Mouse (Mus musculus) gastrocnemius, postnatal 14 days (tissue): Measurements from ENCODE around the gene Gm49380. TPM values are rescaled to one million over a fixed set of nuclear protein-coding genes. Genes with fewer than 3 reads are reported as not detected.

Source experiments
- DNase-seq: peaks from one replicate; pipeline ENCODE4 v3.0.0; 2021; ENCODE audit warnings: mixed read lengths
- intact Hi-C: fragments of 180-260 bp; cut with DNase I; formaldehyde crosslinking; loops from one replicate; pipeline ENCODE4 v1.15.1; 2025; ENCODE audit warnings: low total_unique reads
- total RNA-seq, 2 experiments: library from RNA; stranded (reverse); gene quantifications; 2 replicates each; pipeline ENCODE4 v1.2.3; 2021

The Gm49380 gene
- total RNA-seq, 2 experiments from 2014 or later, result 0.23 to 1.2 TPM

DNA sequence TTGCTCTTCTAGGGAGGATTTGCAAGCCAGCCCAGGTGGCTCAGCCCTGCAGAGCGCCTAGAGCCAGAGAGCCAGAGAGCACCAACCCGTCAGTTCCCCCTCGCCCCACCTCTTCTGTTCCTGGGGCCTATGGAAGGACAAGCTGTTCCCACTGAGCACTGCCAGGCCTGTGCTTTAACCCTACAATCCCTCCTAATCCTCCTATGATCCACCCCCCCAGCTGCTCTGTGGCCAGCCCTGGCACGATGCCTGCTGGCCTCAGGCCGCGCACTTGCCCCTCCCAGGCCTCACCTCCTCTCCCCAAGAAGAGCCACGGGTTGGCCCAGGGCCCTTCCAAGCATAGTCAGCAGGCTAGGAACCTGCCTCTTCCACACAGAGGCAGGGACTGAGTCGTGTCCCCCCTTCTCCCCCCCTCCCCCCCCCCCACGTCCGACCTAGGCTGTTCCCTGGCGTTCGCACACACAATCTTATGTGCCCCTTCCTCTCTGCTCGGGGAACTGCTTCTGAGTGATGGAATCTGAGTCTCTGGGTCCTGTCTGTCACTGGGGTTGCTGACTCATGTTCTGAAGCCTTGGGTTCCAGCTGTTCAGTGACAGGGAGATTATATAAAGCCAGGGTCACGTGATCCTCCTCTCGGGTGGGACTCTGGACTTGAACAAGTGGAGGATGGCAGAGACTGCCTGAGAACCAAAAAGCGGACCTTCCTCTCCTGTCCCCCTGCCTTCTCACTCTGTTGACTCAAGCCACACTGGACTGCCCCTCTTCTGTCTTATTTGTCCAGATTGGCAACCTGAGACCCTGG lies 34.1 kb downstream of the Gm49380 start:
- intact Hi-C loops, result no loop called here
- DNase-seq, result peak; percentile 89

DNA sequence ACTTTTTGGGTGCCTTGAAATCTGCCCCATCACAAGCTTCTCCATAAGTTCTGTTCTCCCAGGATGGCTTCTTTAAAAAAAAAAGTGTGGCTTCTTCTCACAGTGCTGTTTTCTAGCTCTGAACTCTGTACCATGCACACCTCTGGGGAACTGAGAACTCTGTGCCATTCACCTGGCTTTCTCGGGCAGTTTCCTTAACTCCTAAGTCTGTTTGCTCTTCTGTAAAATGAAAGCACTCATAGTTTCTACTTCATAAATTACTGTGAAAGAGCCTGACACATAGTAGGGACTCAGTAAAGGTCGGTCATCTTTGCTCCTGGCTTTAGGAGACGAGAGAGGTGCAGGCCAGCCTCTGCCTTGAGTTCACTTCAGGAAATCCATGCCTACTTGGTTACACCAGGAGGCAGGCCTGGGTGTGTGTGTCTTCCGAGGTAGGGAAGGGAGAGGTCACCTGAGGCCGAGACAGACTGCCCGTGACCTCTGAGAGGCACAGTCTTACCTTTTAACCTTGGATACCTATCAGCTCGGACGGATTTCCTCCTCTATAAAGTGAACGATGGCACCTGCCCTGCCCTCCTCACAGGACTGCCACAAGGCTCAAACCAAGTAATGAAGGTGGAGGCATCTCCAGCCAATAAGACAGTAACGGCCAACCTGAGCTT lies 35.0 kb downstream of the Gm49380 start:
- no peak for DNase-seq
- intact Hi-C loops, result no loop called here

DNA sequence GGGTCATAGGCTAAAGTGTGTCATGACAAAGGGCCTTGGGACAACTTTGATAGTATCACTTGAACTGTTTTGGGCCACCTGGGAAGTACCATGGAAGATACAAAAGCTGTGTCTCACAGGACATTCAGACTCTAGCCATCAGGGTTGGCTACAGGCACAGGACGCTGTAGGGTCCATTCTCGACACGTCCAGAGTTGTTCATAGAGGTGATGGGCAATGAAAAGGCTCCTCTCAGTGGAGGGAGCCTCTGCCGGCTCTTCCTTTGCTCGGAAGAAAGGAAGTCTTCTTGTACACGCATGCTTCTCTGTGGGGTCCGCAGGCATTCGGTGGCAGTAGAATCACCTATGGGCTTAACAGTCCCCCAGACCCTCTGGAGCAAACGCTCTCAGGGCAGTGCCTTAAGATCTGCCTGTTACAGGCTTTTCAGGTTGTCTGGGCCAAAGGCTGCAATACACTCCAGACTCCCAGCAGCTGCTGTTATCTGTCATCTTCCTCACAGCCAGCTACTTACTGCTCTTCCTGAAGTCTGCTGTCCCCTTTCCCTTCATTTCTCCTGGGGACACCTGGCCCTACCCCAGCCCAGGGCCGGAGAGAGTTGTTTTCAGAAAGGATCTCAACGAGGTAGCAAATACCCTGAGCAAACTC lies 35.9 kb downstream of the Gm49380 start:
- intact Hi-C loops, result no loop called here

DNA sequence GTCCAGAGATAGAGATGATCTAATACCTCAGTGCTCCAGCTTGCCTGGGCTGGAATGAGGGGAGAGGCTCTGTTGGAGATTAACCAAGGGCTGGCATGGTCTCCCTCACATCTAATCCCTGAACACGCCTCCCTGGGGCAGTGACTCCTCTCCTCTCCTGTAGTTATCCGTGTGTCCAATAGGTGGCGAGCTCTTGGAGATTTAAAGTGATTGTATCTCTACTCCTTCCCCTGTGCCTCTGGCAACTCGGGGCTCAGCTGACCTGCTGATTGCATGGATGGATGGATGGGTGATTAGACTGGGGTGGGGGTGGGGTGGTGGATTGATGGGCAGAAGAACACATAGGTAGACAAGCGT lies 36.6 kb downstream of the Gm49380 start:
- intact Hi-C loops, result no loop called here
- DNase-seq, result peak; percentile 86

More for the DNA sequence above, 35.9 kb downstream of the Gm49380 start:
- no peak for DNase-seq

DNA sequence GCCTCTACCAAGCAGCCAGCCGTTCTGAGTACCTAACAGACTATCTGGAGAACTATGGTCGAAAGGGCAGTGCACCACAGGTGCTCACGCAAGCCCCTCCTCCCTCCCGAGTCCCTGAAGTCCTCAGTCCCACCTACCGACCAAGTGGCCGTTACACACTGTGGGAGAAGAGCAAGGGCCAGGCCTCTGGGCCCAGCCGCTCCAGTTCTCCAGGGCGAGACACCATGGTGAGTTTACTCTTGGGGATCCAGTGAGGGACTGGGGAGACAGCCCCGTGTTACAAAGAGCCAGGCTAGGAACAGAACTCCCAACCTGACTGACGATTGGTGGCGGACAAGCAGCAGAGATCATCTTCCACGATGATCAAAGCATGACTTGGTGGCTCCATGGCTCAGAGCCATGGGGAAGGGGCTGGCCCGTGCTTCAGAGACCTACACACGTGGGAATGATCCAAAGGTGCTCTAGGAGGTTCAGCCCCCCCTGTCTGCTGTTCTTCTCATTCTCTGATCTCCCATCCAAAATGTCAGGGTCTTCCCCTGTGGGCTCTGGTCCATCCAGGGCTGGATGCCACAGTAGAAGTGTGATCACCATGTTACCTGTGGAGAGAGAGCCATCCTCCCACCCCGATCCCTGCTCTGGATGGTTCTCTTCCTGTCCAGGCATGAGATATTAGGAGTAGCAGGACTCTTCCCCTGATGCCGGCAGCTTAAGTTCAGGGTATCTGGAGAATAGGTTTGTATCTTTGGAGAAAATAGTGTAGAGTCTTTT lies 37.1 kb downstream of the Gm49380 start:
- intact Hi-C loops, result no loop called here
- no peak for DNase-seq

DNA sequence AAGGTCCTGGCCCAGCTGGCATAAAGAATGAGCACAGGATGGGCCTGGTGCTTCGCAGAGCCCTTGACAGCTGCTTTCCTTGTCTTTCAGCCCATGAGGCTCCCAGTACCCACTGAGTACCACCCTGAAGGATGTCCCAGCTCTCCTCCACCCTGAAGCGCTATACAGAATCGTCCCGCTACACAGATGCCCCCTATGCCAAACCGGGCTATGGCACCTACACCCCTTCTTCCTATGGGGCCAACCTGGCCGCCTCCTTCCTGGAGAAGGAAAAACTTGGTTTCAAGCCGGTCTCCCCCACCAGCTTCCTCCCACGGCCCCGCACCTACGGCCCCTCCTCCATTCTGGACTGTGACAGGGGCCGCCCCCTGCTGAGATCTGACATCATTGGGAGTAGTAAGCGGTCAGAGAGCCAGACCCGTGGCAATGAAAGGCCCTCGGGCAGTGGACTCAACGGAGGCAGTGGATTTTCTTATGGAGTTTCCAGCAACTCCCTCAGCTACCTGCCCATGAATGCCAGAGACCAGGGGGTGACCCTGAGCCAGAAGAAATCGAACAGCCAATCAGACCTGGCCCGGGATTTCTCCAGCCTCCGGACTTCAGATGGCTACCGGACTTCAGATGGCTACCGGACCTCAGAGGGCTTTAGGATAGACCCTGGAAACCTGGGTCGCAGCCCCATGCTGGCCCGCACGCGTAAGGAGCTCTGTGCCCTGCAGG lies 37.9 kb downstream of the Gm49380 start:
- intact Hi-C loops, result no loop called here
- DNase-seq, result no peak

DNA sequence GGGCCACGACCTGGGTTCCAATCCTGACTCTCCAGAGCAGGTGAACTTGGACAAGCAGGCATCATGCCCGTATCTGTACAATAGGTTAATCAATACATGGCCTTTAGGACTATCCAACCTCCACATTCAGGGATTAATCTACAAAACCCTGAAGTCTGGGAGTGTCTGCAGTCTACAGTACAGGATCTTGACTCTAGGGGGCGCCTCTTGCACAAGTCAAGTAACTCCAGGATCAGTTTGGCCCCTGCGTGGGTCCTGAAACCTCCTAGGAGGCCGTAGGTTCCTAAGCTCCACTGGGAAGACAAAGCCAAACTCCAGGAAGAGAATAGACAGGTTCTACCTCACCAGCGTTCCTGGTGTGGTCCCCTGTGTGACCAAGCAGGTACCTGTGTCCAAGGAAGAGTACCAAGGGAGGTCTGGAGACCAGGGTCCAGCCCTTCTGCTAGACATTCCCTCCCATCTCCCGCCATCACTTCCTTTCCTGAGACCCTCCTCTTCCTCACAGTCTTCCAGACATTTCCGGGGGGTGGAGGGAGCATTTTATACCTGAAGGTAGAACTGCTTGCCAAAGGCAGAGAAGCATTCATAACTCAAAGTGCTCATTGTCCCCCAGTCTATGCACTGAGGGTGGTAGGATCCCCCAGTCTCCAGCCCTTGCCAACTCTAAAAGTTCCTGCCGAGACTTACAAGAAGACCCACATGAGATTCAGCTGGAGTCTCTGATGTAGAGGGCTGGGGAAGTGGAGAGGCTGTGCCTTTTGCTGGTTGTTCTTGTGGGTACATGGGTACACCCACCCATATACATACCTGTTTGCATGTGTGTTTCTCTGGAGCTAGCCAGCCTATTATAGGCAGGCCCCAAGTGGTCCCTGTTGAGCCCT lies 38.7 kb downstream of the Gm49380 start:
- intact Hi-C loops, result no loop called here
- DNase-seq, result no peak

DNA sequence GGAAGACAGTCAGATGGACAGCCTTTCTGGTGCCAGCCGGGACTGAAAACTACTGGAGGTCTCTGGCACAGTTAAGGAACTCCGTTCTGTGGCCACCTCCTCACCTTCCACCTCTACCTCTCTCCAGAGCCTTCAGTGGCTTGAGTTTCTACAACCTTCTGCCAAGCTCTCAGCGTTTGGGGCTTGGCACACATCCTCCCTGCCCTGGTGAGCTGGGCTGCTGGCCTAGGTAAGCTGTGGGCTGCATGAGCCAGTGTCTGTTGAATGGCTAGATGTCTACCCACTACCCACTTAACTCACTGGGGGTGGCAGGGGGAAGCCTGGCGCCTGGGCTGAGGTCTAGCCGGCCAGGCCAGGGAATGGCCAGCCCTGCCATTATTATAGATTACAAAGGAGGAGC lies 40.2 kb downstream of the Gm49380 start:
- intact Hi-C loops, result no loop called here
- no peak for DNase-seq

DNA sequence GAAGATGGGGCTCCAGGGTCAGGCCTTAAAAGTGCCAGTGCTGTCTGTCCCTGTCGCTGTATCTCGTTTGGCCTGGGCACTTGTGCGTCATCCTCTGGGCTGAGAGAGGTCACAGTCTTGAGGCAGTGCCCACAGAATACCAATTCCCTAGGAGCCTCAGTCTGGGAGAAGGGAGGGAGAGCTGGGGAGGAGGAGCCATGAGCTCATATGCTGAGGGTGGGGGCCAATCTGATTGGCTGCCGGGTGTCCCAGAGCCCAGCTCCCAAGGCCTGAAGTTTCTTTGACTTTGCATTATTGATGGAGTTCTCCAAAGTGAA lies 40.7 kb downstream of the Gm49380 start:
- peak; percentile 63 for DNase-seq
- intact Hi-C loops, result no loop called here

DNA sequence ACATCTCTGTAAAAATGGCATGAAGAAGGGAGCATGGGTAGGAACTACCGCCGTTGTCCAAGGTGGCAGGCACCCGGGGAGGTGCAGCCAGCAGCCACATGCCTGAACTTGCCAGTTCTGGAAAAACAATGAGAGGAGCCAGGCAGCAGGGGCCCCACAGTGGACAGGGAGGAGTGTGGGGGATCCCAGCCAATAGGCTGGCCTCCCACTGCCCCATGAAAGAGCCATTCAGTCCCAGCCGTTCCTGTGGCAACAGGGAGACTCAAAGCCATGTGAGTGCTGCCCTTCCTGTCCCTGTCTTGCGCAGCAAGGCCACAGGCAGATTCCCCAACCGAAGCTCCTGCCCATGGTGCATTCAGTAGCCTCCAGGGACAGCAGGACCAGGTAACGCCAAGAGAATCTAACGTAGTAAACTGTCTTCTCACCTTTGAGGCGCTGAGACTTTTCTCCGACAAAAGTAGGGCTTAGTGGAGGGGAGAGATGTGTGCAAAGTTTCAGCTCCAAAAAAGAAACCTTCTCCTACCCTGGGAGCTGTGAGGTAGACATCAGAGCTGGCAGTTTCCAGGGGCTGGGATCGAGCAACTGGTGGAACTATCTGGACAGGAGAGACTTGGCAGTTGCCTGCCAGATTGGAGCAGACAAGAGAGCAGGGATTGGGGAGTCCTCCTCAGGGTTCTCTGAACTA lies 41.2 kb downstream of the Gm49380 start:
- no peak for DNase-seq
- intact Hi-C loops, result no loop called here

DNA sequence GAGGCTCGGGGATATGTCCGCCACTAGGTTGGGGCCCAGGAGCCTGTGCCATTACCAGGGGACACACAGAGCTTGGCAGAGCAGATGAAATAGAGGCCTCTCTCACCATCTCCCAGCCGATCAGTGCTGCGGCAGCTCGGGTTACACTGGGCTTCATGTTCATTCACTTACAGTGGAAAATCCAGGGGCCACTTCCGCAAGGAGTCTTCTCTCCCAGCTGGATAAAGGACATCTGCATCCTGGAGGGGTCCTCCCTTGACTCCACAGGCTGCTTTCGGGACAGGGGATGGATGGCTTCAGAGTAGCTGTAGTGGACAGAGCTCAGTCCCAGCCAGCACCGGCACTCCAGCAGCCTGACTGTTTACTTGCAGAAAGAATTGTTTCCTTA lies 42.5 kb downstream of the Gm49380 start:
- no peak for DNase-seq
- intact Hi-C loops, result no loop called here

DNA sequence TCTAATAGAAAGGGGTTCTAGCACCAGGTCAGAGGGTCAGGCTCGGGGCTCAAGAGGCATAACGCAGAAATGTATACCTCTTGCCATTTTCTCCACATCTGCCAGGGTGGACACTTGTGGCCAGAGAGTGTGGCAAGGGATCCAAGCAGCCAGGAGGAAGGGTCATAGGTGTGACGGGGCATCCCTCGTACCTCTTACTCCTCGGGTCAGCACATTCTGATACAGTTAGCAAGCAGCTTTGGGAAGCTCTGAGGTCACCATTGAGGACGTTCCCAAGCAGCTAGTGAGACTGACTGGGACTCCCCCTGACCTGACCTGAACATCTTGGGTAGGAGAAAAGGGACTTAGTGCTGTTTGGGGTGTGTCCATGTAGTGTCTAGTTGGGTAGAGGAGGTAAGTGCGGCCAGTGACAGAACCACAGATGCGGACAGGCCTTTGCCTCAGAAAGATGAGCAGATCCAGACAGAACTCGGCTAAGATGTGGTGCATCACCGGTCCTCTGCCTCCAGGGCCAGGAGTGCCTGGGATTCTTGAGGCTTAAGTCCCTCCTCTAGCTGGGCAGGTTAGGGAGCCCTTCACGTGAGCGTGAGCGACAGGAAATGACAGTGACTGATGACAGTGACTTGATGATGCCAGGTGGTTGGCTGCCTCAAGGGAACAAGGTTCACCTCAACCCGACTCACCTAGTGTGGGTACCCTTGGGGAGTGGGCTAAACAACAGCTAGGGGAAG lies 43.0 kb downstream of the Gm49380 start:
- no peak for DNase-seq
- intact Hi-C loops, result no loop called here

DNA sequence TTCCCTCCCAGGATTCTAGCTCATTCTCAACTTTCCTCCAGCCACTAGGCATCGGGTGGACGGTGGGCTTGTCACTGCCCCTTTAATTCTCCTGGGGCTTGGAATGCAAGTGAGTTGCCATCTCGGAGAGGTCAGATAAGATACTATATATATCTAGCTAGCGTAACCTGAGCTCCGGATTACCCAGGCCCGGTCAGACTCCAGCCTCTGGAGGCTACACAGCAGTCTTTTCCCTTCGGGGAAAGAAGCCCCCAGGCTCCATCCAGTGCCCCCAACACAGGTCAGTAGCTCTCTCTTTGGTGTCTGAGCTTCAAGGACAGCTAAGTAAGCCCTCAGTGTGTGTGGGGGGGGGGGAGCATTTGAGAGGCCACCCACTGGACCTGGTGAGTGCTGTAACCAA lies 44.0 kb downstream of the Gm49380 start:
- no peak for DNase-seq
- intact Hi-C loops, result no loop called here

DNA sequence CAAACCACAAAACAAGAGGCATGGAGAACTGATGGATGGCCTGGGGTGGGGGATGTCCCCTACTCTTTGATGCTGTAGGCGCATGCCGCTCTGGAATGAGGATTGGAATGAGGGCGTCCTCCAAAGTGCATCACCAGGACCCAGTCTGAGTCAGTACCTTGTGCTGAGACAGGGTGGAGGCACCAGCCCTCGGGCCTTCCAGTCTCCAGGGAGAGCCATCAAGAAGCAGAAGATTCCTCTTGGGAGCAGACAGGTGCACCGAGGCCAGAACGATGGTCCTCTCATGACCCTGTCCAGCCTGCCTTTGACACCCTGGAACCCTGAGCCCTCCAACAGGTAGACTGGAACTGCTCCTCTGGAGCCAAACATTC lies 45.4 kb downstream of the Gm49380 start:
- DNase-seq, result no peak
- intact Hi-C loops, result no loop called here

DNA sequence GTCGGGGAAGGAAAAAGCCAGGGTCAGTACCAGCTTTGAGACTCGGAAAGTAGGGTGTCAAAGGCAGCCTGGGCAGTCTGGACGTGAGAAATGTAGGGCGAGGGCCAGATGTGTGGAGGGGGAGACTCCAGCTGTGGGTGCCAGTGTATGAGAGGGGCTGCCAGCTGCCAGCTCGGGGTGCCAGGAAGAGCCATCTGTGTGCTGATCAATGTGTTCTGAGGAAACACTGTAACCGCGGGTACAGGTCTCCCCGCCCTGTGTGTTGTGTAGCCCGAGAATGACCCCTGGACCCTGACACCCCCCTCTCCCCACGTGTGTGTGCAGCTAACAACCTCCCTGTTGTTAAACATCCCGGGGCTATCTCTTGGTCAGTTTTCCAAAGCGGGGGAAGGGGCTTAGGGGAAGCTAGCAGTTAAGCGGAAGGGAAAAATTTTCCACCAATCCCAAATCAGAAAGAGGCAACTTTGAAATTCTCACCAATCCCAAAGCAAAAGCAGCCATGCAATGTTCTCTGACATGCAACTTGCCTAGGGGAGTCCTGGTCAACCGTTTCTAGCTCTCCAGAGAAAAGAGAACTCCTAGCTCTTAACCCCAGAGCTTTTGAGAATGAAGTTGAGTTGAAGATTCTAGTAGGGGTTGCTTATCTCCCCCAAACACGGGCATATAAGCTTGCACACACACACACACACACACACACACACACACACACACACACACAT lies 45.9 kb downstream of the Gm49380 start:
- intact Hi-C loops, result no loop called here

DNA sequence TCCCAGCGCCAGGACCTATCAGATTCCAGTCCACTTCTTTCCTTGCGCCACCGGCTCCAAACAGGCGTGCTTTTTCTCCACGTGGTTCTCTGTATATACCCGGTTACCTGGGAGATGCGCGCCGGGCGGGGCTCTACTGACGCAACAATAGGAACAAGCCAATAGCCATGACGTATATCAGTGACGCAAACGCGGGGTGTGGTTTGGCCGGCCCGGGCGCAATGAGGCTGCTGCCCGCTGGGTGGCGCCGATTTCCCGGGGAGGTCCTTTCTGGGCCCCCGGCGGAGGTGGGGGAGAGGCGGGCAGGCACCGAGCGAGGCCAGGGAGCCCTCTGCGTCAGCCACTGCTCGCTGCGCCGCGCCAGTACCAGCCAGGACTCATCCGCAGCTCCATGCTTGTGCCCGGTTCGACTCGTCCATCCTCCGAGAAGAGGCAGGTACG lies 46.5 kb downstream of the Gm49380 start, which contains the start of gene Usp2:
Gene Usp2 (plus strand): TSS at position 237 of the 441 bp plus-strand sequence.
- intact Hi-C loops, result no loop called here
- DNase-seq, result peak; percentile 98

More for the DNA sequence above, 45.9 kb downstream of the Gm49380 start:
- no peak for DNase-seq

DNA sequence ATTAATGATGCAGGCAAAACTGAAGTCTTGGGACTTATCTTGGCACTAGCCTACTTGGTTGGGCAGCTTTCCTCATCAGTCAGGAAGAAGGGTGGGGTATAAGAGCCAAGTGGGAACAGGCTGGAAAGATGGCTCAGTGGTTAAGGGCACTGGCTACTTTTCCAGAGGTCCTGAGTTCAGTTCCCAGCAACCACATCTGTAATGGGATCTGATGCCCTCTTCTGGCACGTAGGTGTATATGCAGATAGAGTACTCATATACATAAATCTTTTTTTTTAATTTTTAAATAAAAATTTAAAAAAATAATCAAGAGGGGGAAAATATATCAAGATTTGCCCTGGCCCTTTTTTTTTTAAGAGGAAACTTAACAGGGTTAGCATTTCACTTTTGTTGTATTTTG lies 48.1 kb downstream of the Gm49380 start:
- no peak for DNase-seq

More for the DNA sequence above, 48.1 kb downstream of the Gm49380 start:
- intact Hi-C loops, result no loop called here
